ENCODE assay signal across 13 mouse cellular contexts in genomic region chr5:67266106-67266505, GRCm38 (mm10). TPM values are rescaled to one million over a fixed set of nuclear protein-coding genes. Genes with fewer than 3 reads are reported as not detected.
DNase-seq lines count a peak whose midpoint lies in the region; ATAC-seq and TF ChIP-seq lines count a peak whose summit lies in the region.
"Had no signal": no experiment of that assay in that cellular context is flagged by ENCODE, and none has a peak within 500 bp of the region (broad histone marks: within the 10 kb centered on the region; RNA-seq: fewer than 3 reads in every experiment).

No protein-coding gene starts in this region.

- H3K9ac ChIP-seq in lung, postnatal 0 days (replicated peaks; ENCODE audit: low read depth), result no peak overlapping the region
- H3K9ac ChIP-seq in kidney, embryonic 14.5 days (ENCODE audit: low read depth, low read length), result no peak overlapping the region
- H3K9ac ChIP-seq: heart, embryonic 13.5 days; intestine, embryonic 15.5 days; limb, embryonic 15.5 days; midbrain, embryonic 12.5 days had no signal

- H3K9me3 ChIP-seq in lung, postnatal 0 days (ENCODE audit: low read length), result no peaks in the 10 kb centered on the region
- no peaks in the 10 kb centered on the region for H3K9me3 ChIP-seq in kidney, embryonic 14.5 days (ENCODE audit: control insufficient read depth, low read length)
- H3K9me3 ChIP-seq: heart, embryonic 13.5 days; intestine, embryonic 15.5 days; limb, embryonic 15.5 days; midbrain, embryonic 12.5 days had no signal

- no peak for ATAC-seq in lung, postnatal 0 days
- no peak for ATAC-seq in kidney, embryonic 14.5 days (ENCODE audit: low FRiP score, low TSS enrichment)
- ATAC-seq: intestine, embryonic 15.5 days had no signal

- no peak for TF ChIP-seq EP300 in lung, postnatal 0 days (IDR thresholded peaks at IDR 0.05)

- peaks cover 12% of the 10 kb centered on the region; the same call in 1 of the 2 replicates for H3K36me3 ChIP-seq in lung, postnatal 0 days (ENCODE audit: insufficient read depth, low read length)
- peaks cover 7% of the 10 kb centered on the region; the same call in 1 of the 2 replicates for H3K36me3 ChIP-seq in splenic B cell, adult 2 months (ENCODE audit: control insufficient read depth, insufficient read depth, low read length, poor library complexity, severe bottlenecking)
- H3K36me3 ChIP-seq in kidney, embryonic 14.5 days (ENCODE audit: control insufficient read depth, insufficient read depth, low read length), result peaks cover 61% of the 10 kb centered on the region

- no peak overlapping the region for H3K4me2 ChIP-seq in lung, postnatal 0 days (replicated peaks; ENCODE audit: low read depth, low read length)
- H3K4me2 ChIP-seq in kidney, embryonic 14.5 days (replicated peaks; ENCODE audit: low read depth, low read length), result no peak overlapping the region
- H3K4me2 ChIP-seq: heart, embryonic 13.5 days; intestine, embryonic 15.5 days; limb, embryonic 15.5 days; midbrain, embryonic 12.5 days had no signal

- TF ChIP-seq CTCF in lung, postnatal 0 days (IDR thresholded peaks at IDR 0.05), result peak; percentile 48

- 86% methylated on average over 1 of the region's 1 CpGs for WGBS in lung, postnatal 0 days
- 86% methylated on average over 1 of the region's 1 CpGs for WGBS in kidney, embryonic 14.5 days

- intact Hi-C loops in heart, postnatal 25 days (cut with DNase I), result no loop called here

- peak; percentile 21 for DNase-seq in heart, adult 11 months
- DNase-seq in heart, postnatal 25 days (ENCODE audit: low spot score), result no peak
- DNase-seq in lung, postnatal 0 days (ENCODE audit: low spot score), result peak; percentile 6
- DNase-seq in lung, postnatal 14 days, result no peak
- DNase-seq in NIH3T3 (ENCODE audit: low read depth), result peak; percentile 49
- peak; percentile 49 for DNase-seq in splenic B cell, adult 2 months (ENCODE audit: low read depth, low spot score)
- DNase-seq in kidney, adult 8-10 months, result no peak
- DNase-seq: cerebellum, adult 9-10 months had no signal

- no peak overlapping the region for H3K4me3 ChIP-seq in lung, postnatal 0 days (ENCODE audit: low read depth, low read length)
- H3K4me3 ChIP-seq in kidney, embryonic 14.5 days (ENCODE audit: low read length), result no peak overlapping the region
- H3K4me3 ChIP-seq: heart, embryonic 13.5 days; intestine, embryonic 15.5 days; limb, embryonic 15.5 days; midbrain, embryonic 12.5 days had no signal

- no peaks in the 10 kb centered on the region for H3K27me3 ChIP-seq in lung, postnatal 0 days (replicated peaks; ENCODE audit: insufficient read depth, low read length)
- H3K27me3 ChIP-seq in splenic B cell, adult 2 months (ENCODE audit: control insufficient read depth, insufficient read depth, low read length, poor library complexity, severe bottlenecking), result no peaks in the 10 kb centered on the region
- no peaks in the 10 kb centered on the region for H3K27me3 ChIP-seq in kidney, embryonic 14.5 days (ENCODE audit: control insufficient read depth, insufficient read depth, low read length)
- H3K27me3 ChIP-seq: heart, embryonic 13.5 days; intestine, embryonic 15.5 days; limb, embryonic 15.5 days; midbrain, embryonic 12.5 days had no signal

- H3K4me1 ChIP-seq in lung, postnatal 0 days (ENCODE audit: insufficient read depth, low read depth, low read length), result peaks cover 2% of the 10 kb centered on the region; the same call in 1 of the 2 replicates
- 0 out of 2 replicates have a peak, but pooled peaks cover 5% of the 10 kb centered on the region for H3K4me1 ChIP-seq in kidney, embryonic 14.5 days (ENCODE audit: control insufficient read depth, insufficient read depth, low read length)

- H3K27ac ChIP-seq in lung, postnatal 0 days (ENCODE audit: low read length), result no peak overlapping the region
- no peak overlapping the region for H3K27ac ChIP-seq in kidney, embryonic 14.5 days (ENCODE audit: low read depth, low read length)
- H3K27ac ChIP-seq: heart, embryonic 13.5 days; intestine, embryonic 15.5 days; limb, embryonic 15.5 days; midbrain, embryonic 12.5 days had no signal

RNA-seq across cellular contexts. Expression of gene Tmem33, which starts 5.7 kb away (rescaled TPM):
- total RNA-seq in heart, postnatal 25 days (2021), result 10 to 100 TPM; 47.2 to 52.3 TPM
- 83.5 and 86.8 TPM in 2 replicates for polyA plus RNA-seq in lung, postnatal 0 days (2015; fragmentation: Nextera tagmentation; extraction: Ambion mirVana)
- 90.9 and 109 TPM in 2 replicates for polyA plus RNA-seq in kidney, embryonic 14.5 days (2014; fragmentation: Nextera tagmentation; extraction: Ambion mirVana)

RNA-seq across cellular contexts. Expression of gene Slc30a9, which starts 40.6 kb away (rescaled TPM):
- total RNA-seq in heart, postnatal 25 days (2021), result 100 to 1,000 TPM; 162 to 165 TPM
- 68.0 and 79.1 TPM in 2 replicates for polyA plus RNA-seq in lung, postnatal 0 days (2015; fragmentation: Nextera tagmentation; extraction: Ambion mirVana)
- polyA plus RNA-seq in kidney, embryonic 14.5 days (2014; fragmentation: Nextera tagmentation; extraction: Ambion mirVana), result 125 and 128 TPM in 2 replicates

Comparison
In these comparisons a context has a peak if more than half of its experiments do, and no peak if none do; other contexts are left out.
1. DNase-seq: peak in heart, adult 11 months (single experiment), lung, postnatal 0 days (single experiment), NIH3T3 (single experiment) and splenic B cell, adult 2 months (single experiment); none in heart, postnatal 25 days (single experiment), lung, postnatal 14 days (single experiment) and kidney, adult 8-10 months (0 of 2).